Mouse (Mus musculus): ENCODE data around the gene Gm42674. TPM values are rescaled to one million over a fixed set of nuclear protein-coding genes. Genes with fewer than 3 reads are reported as not detected.

Gm42674 gene
- polyA plus RNA-seq, 1 experiment from 2014 or later: not detected

DNA sequence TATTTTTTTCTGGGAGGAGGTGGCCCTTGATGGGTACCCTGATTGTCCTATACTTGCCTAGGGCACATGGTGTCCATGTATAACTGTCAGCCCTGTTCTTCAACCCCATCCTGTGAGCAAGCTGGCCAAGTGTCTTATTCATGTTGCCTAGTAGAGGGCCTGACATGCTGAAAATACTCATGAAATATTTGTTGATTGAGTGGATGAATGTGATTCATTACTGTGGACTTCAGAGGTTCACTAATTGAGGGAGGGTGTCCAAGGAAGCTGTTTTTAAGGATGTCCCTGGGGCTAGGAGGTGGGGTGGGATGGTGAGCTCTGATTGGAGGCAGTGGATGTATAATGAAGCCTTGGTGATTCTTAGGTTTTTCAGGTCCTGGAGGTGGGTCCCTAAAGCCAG, 52.0 kb downstream of the Gm42674 start, which contains the start of gene S100a7a:
S100a7a (plus strand) TSS at position 301 of the 400 bp plus-strand sequence.
- Histone ChIP-seq H3K4me2 (no peak within 1 kb of the TSS), H3K36me3 (ENCODE audit: poor library complexity, severe bottlenecking) (no peaks in the 10 kb centered on the region), H3K9me3 (replicated peaks) (no peaks in the 10 kb centered on the region), H3K9ac (no peak within 1 kb of the TSS), H3K4me1 (no peaks in the 10 kb centered on the region), H3K4me3 (no peak within 1 kb of the TSS), H3K27me3 (peaks cover 7% of the 10 kb centered on the region; the same call in 1 of the 2 replicates), H3K27ac (no peak within 1 kb of the TSS)
- no peak for ATAC-seq

Other genes with a start within 250 kb of the Gm42674 start
- 11.2 and 12.4 TPM in 2 replicates for gene Slc27a3, start 212.0 kb upstream of the Gm42674 start, polyA plus RNA-seq (2015; fragmentation: Nextera tagmentation; extraction: Ambion mirVana)
- 27.8 and 29.3 TPM in 2 replicates for gene Ints3, start 168.3 kb upstream of the Gm42674 start, polyA plus RNA-seq (2015; fragmentation: Nextera tagmentation; extraction: Ambion mirVana)
- 2.3 and 2.8 TPM in 2 replicates for gene Npr1, start 136.0 kb upstream of the Gm42674 start, polyA plus RNA-seq (2015; fragmentation: Nextera tagmentation; extraction: Ambion mirVana)
- gene Ilf2, start 125.8 kb upstream of the Gm42674 start, polyA plus RNA-seq (2015; fragmentation: Nextera tagmentation; extraction: Ambion mirVana): 367 and 388 TPM in 2 replicates
- 73.5 and 76.5 TPM in 2 replicates for gene Snapin, start 110.9 kb upstream of the Gm42674 start, polyA plus RNA-seq (2015; fragmentation: Nextera tagmentation; extraction: Ambion mirVana)
- 214 and 215 TPM in 2 replicates for gene Chtop, start 92.4 kb upstream of the Gm42674 start, polyA plus RNA-seq (2015; fragmentation: Nextera tagmentation; extraction: Ambion mirVana)
- 5.0 and 6.8 TPM in 2 replicates for gene S100a1, start 87.5 kb upstream of the Gm42674 start, polyA plus RNA-seq (2015; fragmentation: Nextera tagmentation; extraction: Ambion mirVana)
- gene S100a13, start 87.5 kb upstream of the Gm42674 start, polyA plus RNA-seq (2015; fragmentation: Nextera tagmentation; extraction: Ambion mirVana): 6.9 and 7.5 TPM in 2 replicates
- not detected in 2 replicates for gene S100a14, start 75.0 kb upstream of the Gm42674 start, polyA plus RNA-seq (2015; fragmentation: Nextera tagmentation; extraction: Ambion mirVana)
- 27.3 and 35.1 TPM in 2 replicates for gene S100a16, start 64.7 kb upstream of the Gm42674 start, polyA plus RNA-seq (2015; fragmentation: Nextera tagmentation; extraction: Ambion mirVana)
- gene S100a3, start 41.3 kb upstream of the Gm42674 start, polyA plus RNA-seq (2015; fragmentation: Nextera tagmentation; extraction: Ambion mirVana): not detected in 2 replicates
- gene S100a2, start 11.7 kb upstream of the Gm42674 start, polyA plus RNA-seq (2015; fragmentation: Nextera tagmentation; extraction: Ambion mirVana): not detected in 2 replicates
- 0.40 and 1.6 TPM in 2 replicates for gene S100a4, start 1.9 kb downstream of the Gm42674 start, polyA plus RNA-seq (2015; fragmentation: Nextera tagmentation; extraction: Ambion mirVana)
- gene S100a5, start 6.6 kb downstream of the Gm42674 start, polyA plus RNA-seq (2015; fragmentation: Nextera tagmentation; extraction: Ambion mirVana): not detected in 2 replicates
- gene S100a6, start 11.0 kb downstream of the Gm42674 start, polyA plus RNA-seq (2015; fragmentation: Nextera tagmentation; extraction: Ambion mirVana): 15.4 and 23.8 TPM in 2 replicates
- gene S100a7a, start 52.1 kb downstream of the Gm42674 start, polyA plus RNA-seq (2015; fragmentation: Nextera tagmentation; extraction: Ambion mirVana): 0.26 TPM in 1 of 2 replicates, not detected in the other
- 1.8 and 2.8 TPM in 2 replicates for gene S100a8, start 67.1 kb downstream of the Gm42674 start, polyA plus RNA-seq (2015; fragmentation: Nextera tagmentation; extraction: Ambion mirVana)
- gene S100a9, start 93.8 kb downstream of the Gm42674 start, polyA plus RNA-seq (2015; fragmentation: Nextera tagmentation; extraction: Ambion mirVana): 2.3 and 3.0 TPM in 2 replicates
- not detected in 2 replicates for gene Pglyrp4, start 125.0 kb downstream of the Gm42674 start, polyA plus RNA-seq (2015; fragmentation: Nextera tagmentation; extraction: Ambion mirVana)
- not detected in 2 replicates for gene Gm5849, start 176.0 kb downstream of the Gm42674 start, polyA plus RNA-seq (2015; fragmentation: Nextera tagmentation; extraction: Ambion mirVana)